Mouse (Mus musculus) MEL (cell line): ENCODE measurements at regions not wholly inside any gene's neighbourhood (a gene's known extent, or its start where the extent isn't known, plus 50 kb on each side); places are given as distances from the start of the nearest gene placed in this dataset.

Source experiments
- BHLHE40 ChIP-seq: IDR thresholded peaks from 2 replicates; pipeline ENCODE4 v1.6.1; 2012; ENCODE audit warnings: low read depth, mild to moderate bottlenecking, inconsistent platforms, low read length, improper control_type of control experiment, borderline replicate concordance
- CHD2 ChIP-seq: IDR thresholded peaks from 2 replicates; pipeline ENCODE4 v1.6.1; 2011; ENCODE audit warnings: low read length, improper control_type of control experiment
- CTCF ChIP-seq, 3 experiments: IDR thresholded peaks in 2 of 3; conservative IDR thresholded peaks in 1 of 3; 2 replicates each; pipeline ENCODE4 v1.5.1; 2011 to 2012; ENCODE audit warnings: low read length in 3 of 3, low read depth in 2 of 3, mild to moderate bottlenecking in 2 of 3, improper control_type of control experiment in 1 of 3, inconsistent platforms in 1 of 3, mixed read lengths in 1 of 3, moderate library complexity in 1 of 3; ENCODE audit not compliant: control insufficient read depth in 1 of 3, insufficient read depth in 1 of 3, poor library complexity in 1 of 3, severe bottlenecking in 1 of 3
- ELF1 ChIP-seq: IDR thresholded peaks from 2 replicates; pipeline ENCODE4 v1.6.1; 2014; ENCODE audit warnings: low read depth, mild to moderate bottlenecking, inconsistent platforms, low read length, improper control_type of control experiment, moderate library complexity
- GATA1 ChIP-seq: IDR thresholded peaks from 2 replicates; pipeline ENCODE4 v1.6.1; 2011; ENCODE audit warnings: low read depth, low read length, improper control_type of control experiment
- KAT2A ChIP-seq: conservative IDR thresholded peaks from 2 replicates; pipeline ENCODE4 v1.6.1; 2012; ENCODE audit warnings: low read depth, low read length, improper control_type of control experiment, inconsistent platforms
- NELFE ChIP-seq: IDR thresholded peaks from 2 replicates; pipeline ENCODE4 v1.6.1; 2011; ENCODE audit warnings: low read depth, low read length, improper control_type of control experiment
- POLR2A ChIP-seq, 2 experiments: IDR thresholded peaks; 2 replicates each; pipeline ENCODE4 v1.6.1; 2011 to 2012; ENCODE audit warnings: low read length in 2 of 2, mild to moderate bottlenecking in 2 of 2, control low read depth in 1 of 2, improper control_type of control experiment in 1 of 2, low read depth in 1 of 2, moderate library complexity in 1 of 2; ENCODE audit not compliant: control insufficient read depth in 1 of 2, insufficient read depth in 1 of 2, poor library complexity in 1 of 2
- POLR2AphosphoS2 ChIP-seq: IDR thresholded peaks from 2 replicates; pipeline ENCODE4 v1.6.1; 2011; ENCODE audit warnings: low read length, improper control_type of control experiment
- RAD21 ChIP-seq: IDR thresholded peaks from 2 replicates; pipeline ENCODE4 v1.6.1; 2011; ENCODE audit warnings: mild to moderate bottlenecking, low read depth, low read length, improper control_type of control experiment
- RCOR1 ChIP-seq: IDR thresholded peaks from 2 replicates; pipeline ENCODE4 v1.6.1; 2012; ENCODE audit warnings: low read depth, mild to moderate bottlenecking, inconsistent platforms, low read length, improper control_type of control experiment
- USF1 ChIP-seq: IDR thresholded peaks from 2 replicates; pipeline ENCODE4 v1.6.1; 2014; ENCODE audit warnings: low read depth, mild to moderate bottlenecking, inconsistent platforms, low read length, improper control_type of control experiment, moderate library complexity

- TF ChIP-seq ELF1 (no peak), CHD2 (no peak), POLR2A (IDR thresholded peaks at IDR 0.05; ENCODE audit: control insufficient read depth in 1 of 2, insufficient read depth in 1 of 2, low read depth in 1 of 2, low read length in 2 of 2, poor library complexity in 1 of 2) (no peak), GATA1 (no peak), POLR2AphosphoS2 (no peak), USF1 (no peak), CTCF (IDR thresholded peaks at IDR 0.05 in 2 of 3, conservative IDR thresholded peaks at IDR 0.05 in 1 of 3; ENCODE audit: control insufficient read depth in 1 of 3, insufficient read depth in 1 of 3, low read depth in 2 of 3, low read length in 3 of 3, poor library complexity in 1 of 3, severe bottlenecking in 1 of 3) (no peak), BHLHE40 (no peak), KAT2A (no peak), RCOR1 (no peak), NELFE (no peak), RAD21 (no peak)
These were observed 149.3 kb upstream of the Kctd3 start for GRCm38 (mm10) chr1:189156906-189157305.
